Mouse (Mus musculus) limb, embryonic 12.5 days (tissue): Measurements from ENCODE around the gene Kpna7. TPM values are rescaled to one million over a fixed set of nuclear protein-coding genes. Genes with fewer than 3 reads are reported as not detected.

Experiments used
- ATAC-seq: fragments of 200-750 bp; cut with Nextera tagmentation; 2 replicates; pipeline ENCODE4 v1.8.0; 2017; ENCODE audit warnings: low read depth, moderate TSS enrichment; ENCODE audit not compliant: insufficient number of reproducible peaks, insufficient read depth, low FRiP score, low TSS enrichment
- H3K27ac ChIP-seq: fragments of 300-500 bp; sonication (generic); 2 replicates; pipeline ENCODE4 v1.5.1; 2016; ENCODE audit warnings: mild to moderate bottlenecking, moderate library complexity
- H3K27me3 ChIP-seq: fragments of 300-500 bp; sonication (generic); 2 replicates; pipeline ENCODE4 v1.6.1; 2016; ENCODE audit warnings: mild to moderate bottlenecking, moderate library complexity
- H3K36me3 ChIP-seq: fragments of 300-500 bp; sonication (generic); 2 replicates; pipeline ENCODE4 v1.6.1; 2016; ENCODE audit warnings: mild to moderate bottlenecking, moderate library complexity
- H3K4me1 ChIP-seq: fragments of 300-500 bp; sonication (generic); replicated peaks from 2 replicates; pipeline ENCODE4 v1.6.1; 2016
- H3K4me2 ChIP-seq: fragments of 300-500 bp; sonication (generic); 2 replicates; pipeline ENCODE4 v1.6.1; 2016; ENCODE audit warnings: mild to moderate bottlenecking, moderate library complexity
- H3K4me3 ChIP-seq: fragments of 300-500 bp; sonication (generic); replicated peaks from 2 replicates; pipeline ENCODE4 v1.5.1; 2016; ENCODE audit warnings: mild to moderate bottlenecking
- H3K9ac ChIP-seq: fragments of 300-500 bp; sonication (generic); replicated peaks from 2 replicates; pipeline ENCODE4 v1.6.1; 2016; ENCODE audit warnings: mild to moderate bottlenecking, moderate library complexity
- H3K9me3 ChIP-seq: fragments of 300-500 bp; sonication (generic); 2 replicates; pipeline ENCODE4 v1.6.1; 2016; ENCODE audit warnings: mild to moderate bottlenecking, moderate library complexity
- WGBS: fragments of 180-500 bp; shearing (Covaris S2); methylation state at CpG from one replicate; pipeline ENCODE4 v1.1.7; 2016; 5-methylcytosine and 5-hydroxymethylcytosine counted together
- polyA plus RNA-seq: library from polyadenylated mRNA; unstranded; fragments of >200 nt; fragmentation: Nextera tagmentation; extraction: Ambion mirVana; gene quantifications from 2 replicates; pipeline ENCODE4 v1.2.1, GENCODE M21; 2016

Gene Kpna7
- polyA plus RNA-seq, 1 experiment from 2014 or later = 0.36 TPM

- Histone ChIP-seq H3K4me1 (peaks cover 33% of the 10 kb centered on the region), H3K36me3 (peaks cover 13% of the 10 kb centered on the region), H3K9ac (no peak overlapping the region), H3K27me3 (no peaks in the 10 kb centered on the region), H3K4me2 (no peak overlapping the region), H3K9me3 (no peaks in the 10 kb centered on the region), H3K27ac (no peak overlapping the region), H3K4me3 (no peak overlapping the region)
- ATAC-seq = no peak
- 59% methylated on average over 6 of the region's 6 CpGs for WGBS
Observed at GRCm38 (mm10) chr5:145118005-145118404, 34.2 kb upstream of the Kpna7 start.

- Histone ChIP-seq H3K4me3 (no peak overlapping the region; the same call in 1 of the 2 replicates), H3K27me3 (no peaks in the 10 kb centered on the region), H3K9me3 (no peaks in the 10 kb centered on the region), H3K27ac (peak overlapping the region; percentile 72), H3K36me3 (peaks cover 2% of the 10 kb centered on the region; the same call in 1 of the 2 replicates), H3K9ac (no peak overlapping the region), H3K4me1 (peaks cover 33% of the 10 kb centered on the region), H3K4me2 (peak overlapping the region; percentile 23; the same call in 1 of the 2 replicates)
- no peak for ATAC-seq
- 51% methylated on average over 10 of the region's 10 CpGs for WGBS
Observed at GRCm38 (mm10) chr5:145116916-145117315, 33.1 kb upstream of the Kpna7 start.

DNA sequence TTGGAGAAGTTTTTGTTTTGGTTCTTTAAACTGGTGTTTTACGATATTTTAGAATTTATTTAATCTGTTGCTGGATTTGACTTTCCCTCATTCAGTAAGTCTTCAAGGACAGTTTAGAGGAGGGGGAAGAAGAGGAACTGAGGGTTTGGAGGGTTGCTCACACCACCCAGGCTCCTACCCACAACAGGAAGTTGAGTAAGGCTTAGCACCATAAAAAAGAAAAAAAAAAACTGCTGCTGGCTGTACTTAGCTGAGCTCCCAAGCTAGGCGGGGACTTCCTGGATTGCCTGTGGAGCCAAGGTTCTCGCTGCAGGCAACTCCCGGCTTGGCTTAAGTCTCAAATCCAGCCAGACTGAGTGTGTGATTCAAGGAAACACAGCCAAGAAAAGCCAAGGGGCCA, 32.5 kb upstream of the Kpna7 start:
- peak overlapping the region; percentile 72 for H3K27ac ChIP-seq
- ATAC-seq = no peak
- H3K36me3 ChIP-seq = no peaks in the 10 kb centered on the region
- H3K9ac ChIP-seq = no peak overlapping the region
- peaks cover 33% of the 10 kb centered on the region for H3K4me1 ChIP-seq
- no peak overlapping the region; the same call in 1 of the 2 replicates for H3K4me3 ChIP-seq
- H3K4me2 ChIP-seq = peak overlapping the region; percentile 23; the same call in 1 of the 2 replicates
- H3K27me3 ChIP-seq = no peaks in the 10 kb centered on the region
- no peaks in the 10 kb centered on the region for H3K9me3 ChIP-seq
- WGBS = 23% methylated on average over 4 of the region's 4 CpGs

DNA sequence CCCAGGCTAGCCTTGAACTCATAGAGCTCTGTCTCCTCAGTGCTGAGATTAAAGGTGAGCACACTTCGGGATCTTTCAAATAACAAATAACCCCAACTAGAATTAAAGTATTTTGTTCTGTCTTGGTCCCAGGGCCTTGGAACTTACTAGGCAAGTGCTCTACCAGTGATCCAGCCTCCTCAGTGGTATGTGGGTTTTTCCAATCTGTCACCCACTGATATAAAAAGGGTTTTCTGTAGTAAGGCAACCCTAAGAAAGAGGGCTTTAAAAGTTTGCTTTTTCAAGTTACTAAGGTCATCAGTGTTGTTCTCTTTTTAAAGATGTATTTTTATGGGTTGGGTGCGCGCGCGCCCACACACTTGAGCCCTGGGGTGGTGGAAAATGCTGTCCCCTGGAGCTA, 31.9 kb upstream of the Kpna7 start:
- Histone ChIP-seq H3K4me1 (peaks cover 29% of the 10 kb centered on the region), H3K36me3 (peaks cover 4% of the 10 kb centered on the region), H3K27me3 (no peaks in the 10 kb centered on the region), H3K4me3 (no peak overlapping the region), H3K9me3 (no peaks in the 10 kb centered on the region), H3K9ac (no peak overlapping the region), H3K4me2 (no peak overlapping the region), H3K27ac (peak overlapping the region; percentile 72)
- ATAC-seq = no peak
- 84% methylated on average over 5 of the region's 5 CpGs for WGBS

GRCm38 (mm10) chr5:145114606-145115473, 31.0 kb upstream of the Kpna7 start:
- peaks cover 26% of the 10 kb centered on the region for H3K4me1 ChIP-seq
- H3K4me3 ChIP-seq = peak overlapping the region; percentile 64
- 0 out of 2 replicates have a peak overlapping the region, but pooled peaks have one; percentile 41 for H3K27ac ChIP-seq
- 13% methylated on average over 40 of the region's 40 CpGs for WGBS
- H3K36me3 ChIP-seq = peaks cover 13% of the 10 kb centered on the region
- H3K9ac ChIP-seq = peak overlapping the region; percentile 69
- H3K4me2 ChIP-seq = peak overlapping the region; percentile 84
- peak; percentile 4; the same call in 1 of the 2 replicates for ATAC-seq
- H3K9me3 ChIP-seq = no peaks in the 10 kb centered on the region
- no peaks in the 10 kb centered on the region for H3K27me3 ChIP-seq

- Histone ChIP-seq H3K4me1 (peaks cover 26% of the 10 kb centered on the region), H3K27ac (0 out of 2 replicates have a peak within 1 kb of the TSS, but pooled peaks have one; percentile 41), H3K4me2 (peak within 1 kb of the TSS; percentile 84), H3K9me3 (no peaks in the 10 kb centered on the region), H3K36me3 (peaks cover 20% of the 10 kb centered on the region), H3K4me3 (peak within 1 kb of the TSS; percentile 64), H3K9ac (peak within 1 kb of the TSS; percentile 69), H3K27me3 (no peaks in the 10 kb centered on the region)
- peak; percentile 63 for ATAC-seq
- under 1% methylated on average over 43 of the region's 53 CpGs for WGBS
Observed at GRCm38 (mm10) chr5:145114071-145114605, 30.3 kb upstream of the Kpna7 start, which contains the start of gene Arpc1b. TSS of gene Arpc1b (plus strand) at chr5:145114215.

DNA sequence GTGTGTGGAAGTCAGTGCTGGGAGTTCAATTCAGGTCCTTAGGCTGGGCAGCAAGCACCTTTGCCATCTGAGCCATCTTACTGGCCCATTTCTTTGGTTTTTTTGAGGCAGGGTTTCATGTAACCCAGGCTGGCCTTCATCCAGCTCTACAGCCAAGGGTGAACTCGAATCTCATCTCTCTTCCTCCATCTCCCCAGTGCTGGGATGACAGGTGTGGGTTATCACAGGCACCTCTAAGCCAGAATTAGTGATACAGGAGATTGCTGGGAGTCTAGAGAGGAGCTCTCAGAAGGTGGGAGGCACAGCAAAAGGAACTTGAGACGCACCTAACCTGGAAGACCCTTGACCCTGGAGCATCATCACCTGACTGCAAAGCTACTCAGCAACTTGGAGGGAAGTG, 29.6 kb upstream of the Kpna7 start:
- peaks cover 26% of the 10 kb centered on the region for H3K4me1 ChIP-seq
- no peaks in the 10 kb centered on the region for H3K27me3 ChIP-seq
- WGBS = 40% methylated on average over 2 of the region's 2 CpGs
- peak overlapping the region; percentile 84 for H3K4me2 ChIP-seq
- no peak for ATAC-seq
- H3K9ac ChIP-seq = no peak overlapping the region
- no peak overlapping the region for H3K27ac ChIP-seq
- H3K9me3 ChIP-seq = no peaks in the 10 kb centered on the region
- H3K36me3 ChIP-seq = peaks cover 27% of the 10 kb centered on the region
- H3K4me3 ChIP-seq = peak overlapping the region; percentile 64; the same call in 1 of the 2 replicates

DNA sequence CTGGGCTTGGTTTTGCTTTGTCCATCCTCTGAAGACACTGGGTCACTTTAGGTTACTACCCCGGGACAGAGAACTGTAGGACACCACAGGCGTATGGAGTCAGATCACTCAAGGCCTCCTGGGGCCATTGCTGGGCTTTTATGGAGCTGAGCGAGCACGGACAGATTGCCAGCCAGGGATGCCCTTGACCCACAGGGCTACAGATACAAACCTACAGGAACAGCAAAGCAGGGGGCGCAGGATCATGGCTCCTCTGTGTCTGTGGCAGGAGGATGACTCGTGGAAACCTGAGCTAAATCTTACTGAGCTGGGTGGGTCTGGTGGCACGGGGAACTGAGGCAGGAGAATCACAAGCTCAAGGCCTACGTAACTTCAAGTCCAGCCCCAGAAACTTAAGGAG, 28.7 kb upstream of the Kpna7 start:
- ATAC-seq = no peak
- 77% methylated on average over 8 of the region's 8 CpGs for WGBS
- no peaks in the 10 kb centered on the region for H3K27me3 ChIP-seq
- H3K4me2 ChIP-seq = no peak overlapping the region
- H3K9me3 ChIP-seq = no peaks in the 10 kb centered on the region
- no peak overlapping the region for H3K4me3 ChIP-seq
- peaks cover 36% of the 10 kb centered on the region for H3K36me3 ChIP-seq
- peaks cover 24% of the 10 kb centered on the region for H3K4me1 ChIP-seq
- H3K9ac ChIP-seq = no peak overlapping the region
- H3K27ac ChIP-seq = no peak overlapping the region

DNA sequence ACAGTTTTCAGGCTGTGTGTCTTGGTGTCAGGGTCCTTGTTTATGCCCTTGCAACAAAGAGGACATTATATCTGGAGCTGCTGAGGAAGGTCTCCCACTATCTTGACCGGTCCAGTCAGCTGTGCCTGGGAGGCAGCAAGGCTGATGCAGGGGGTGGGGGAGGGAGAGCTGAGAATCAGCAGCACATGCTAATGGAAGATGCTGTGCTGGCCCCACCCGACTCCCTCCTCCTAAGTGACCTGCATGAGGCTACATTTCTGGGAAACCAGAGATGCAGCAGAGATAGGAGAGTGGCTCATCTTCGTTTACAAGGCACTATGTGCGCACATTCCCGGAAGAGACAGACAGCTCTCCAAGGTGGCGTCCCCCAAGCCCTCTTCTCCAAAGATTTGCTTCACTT, 26.6 kb upstream of the Kpna7 start:
- Histone ChIP-seq H3K9me3 (no peaks in the 10 kb centered on the region), H3K27me3 (no peaks in the 10 kb centered on the region), H3K4me3 (no peak overlapping the region), H3K36me3 (peaks cover 58% of the 10 kb centered on the region), H3K27ac (no peak overlapping the region), H3K4me2 (no peak overlapping the region), H3K9ac (no peak overlapping the region), H3K4me1 (peaks cover 13% of the 10 kb centered on the region)
- ATAC-seq = no peak
- 84% methylated on average over 6 of the region's 6 CpGs for WGBS

- 95% methylated on average over 9 of the region's 9 CpGs for WGBS
- no peak for ATAC-seq
- H3K27me3 ChIP-seq = no peaks in the 10 kb centered on the region
- H3K4me1 ChIP-seq = no peaks in the 10 kb centered on the region
- no peak overlapping the region for H3K9ac ChIP-seq
- no peak overlapping the region for H3K4me2 ChIP-seq
- H3K9me3 ChIP-seq = no peaks in the 10 kb centered on the region
- no peak overlapping the region for H3K4me3 ChIP-seq
- peaks cover 100% of the 10 kb centered on the region for H3K36me3 ChIP-seq
- no peak overlapping the region for H3K27ac ChIP-seq
Observed at GRCm38 (mm10) chr5:145105694-145106275, 22.0 kb upstream of the Kpna7 start.

- Histone ChIP-seq H3K36me3 (peaks cover 100% of the 10 kb centered on the region), H3K9me3 (no peaks in the 10 kb centered on the region), H3K27ac (no peak overlapping the region), H3K4me1 (no peaks in the 10 kb centered on the region), H3K4me3 (no peak overlapping the region), H3K4me2 (no peak overlapping the region), H3K27me3 (no peaks in the 10 kb centered on the region), H3K9ac (no peak overlapping the region)
- ATAC-seq = no peak
- WGBS = 90% methylated on average over 9 of the region's 9 CpGs
Observed at GRCm38 (mm10) chr5:145104328-145104727, 20.5 kb upstream of the Kpna7 start.
